Mouse (Mus musculus) ES-Bruce4 (cell line): Measurements from ENCODE around the gene Sec14l2. TPM values are rescaled to one million over a fixed set of nuclear protein-coding genes. Genes with fewer than 3 reads are reported as not detected.

Source experiments
- H3K27ac ChIP-seq: 2 replicates; pipeline ENCODE4 v1.5.1; 2012; ENCODE audit warnings: low read length, inconsistent platforms; ENCODE audit not compliant: insufficient read depth
- H3K27me3 ChIP-seq: 2 replicates; pipeline ENCODE4 v1.6.1; 2012; ENCODE audit warnings: mild to moderate bottlenecking, low read length, inconsistent platforms; ENCODE audit not compliant: control insufficient read depth, poor library complexity, insufficient read depth, severe bottlenecking
- H3K36me3 ChIP-seq: 2 replicates; pipeline ENCODE4 v1.6.1; 2012; ENCODE audit warnings: inconsistent platforms, mild to moderate bottlenecking, low read length, moderate library complexity; ENCODE audit not compliant: control insufficient read depth, poor library complexity, insufficient read depth, severe bottlenecking
- H3K4me1 ChIP-seq: one replicate; pipeline ENCODE4 v1.8.1; 2011; ENCODE audit warnings: low read length; ENCODE audit not compliant: control insufficient read depth, insufficient read depth
- H3K4me3 ChIP-seq: 2 replicates; pipeline ENCODE4 v1.5.1; 2011; ENCODE audit warnings: low read depth, mild to moderate bottlenecking, low read length
- H3K9ac ChIP-seq: 2 replicates; pipeline ENCODE4 v1.6.1; 2012; ENCODE audit warnings: low read depth, mild to moderate bottlenecking, inconsistent platforms; ENCODE audit not compliant: poor library complexity, severe bottlenecking
- H3K9me3 ChIP-seq: replicated peaks from 2 replicates; pipeline ENCODE4 v1.6.1; 2012; ENCODE audit warnings: mild to moderate bottlenecking, low read length, inconsistent platforms; ENCODE audit not compliant: control insufficient read depth, poor library complexity, insufficient read depth, severe bottlenecking
- CTCF ChIP-seq: IDR thresholded peaks from one replicate; pipeline ENCODE4 v1.8.1; 2011; ENCODE audit warnings: low read depth, low read length
- EP300 ChIP-seq: IDR thresholded peaks from 2 replicates; pipeline ENCODE4 v1.6.1; 2011; ENCODE audit warnings: low read depth, low read length; ENCODE audit not compliant: insufficient read depth
- POLR2A ChIP-seq: IDR thresholded peaks from one replicate; pipeline ENCODE4 v1.8.1; 2011; ENCODE audit warnings: low read length; ENCODE audit not compliant: insufficient read depth
- polyA plus RNA-seq: library from polyadenylated mRNA; stranded (reverse); fragments of >200 nt; gene quantifications from 2 replicates; pipeline ENCODE4 v1.2.4, GENCODE M21; 2011; ENCODE audit warnings: low read depth; ENCODE audit not compliant: missing spikeins, insufficient read depth, insufficient read length

The Sec14l2 gene
- polyA plus RNA-seq, 1 experiment, result 5.4 TPM

- Histone ChIP-seq H3K9me3 (no peaks in the 10 kb centered on the region), H3K27ac (no peak overlapping the region), H3K4me1 (no peaks in the 10 kb centered on the region), H3K36me3 (no peaks in the 10 kb centered on the region), H3K4me3 (no peak overlapping the region), H3K27me3 (no peaks in the 10 kb centered on the region), H3K9ac (no peak overlapping the region)
- TF ChIP-seq CTCF (no peak), POLR2A (no peak), EP300 (no peak)
Measured at GRCm38 (mm10) chr11:4062981-4063380, 60.2 kb downstream of the Sec14l2 start.

GRCm38 (mm10) chr11:4062523-4062922 is 60.7 kb downstream of the Sec14l2 start:
- Histone ChIP-seq H3K9me3 (no peaks in the 10 kb centered on the region), H3K27ac (no peak overlapping the region), H3K9ac (no peak overlapping the region), H3K4me1 (no peaks in the 10 kb centered on the region), H3K27me3 (no peaks in the 10 kb centered on the region), H3K36me3 (no peaks in the 10 kb centered on the region), H3K4me3 (no peak overlapping the region)
- TF ChIP-seq EP300 (no peak), CTCF (no peak), POLR2A (no peak)

- Histone ChIP-seq H3K27ac (no peak overlapping the region), H3K9me3 (no peaks in the 10 kb centered on the region), H3K4me3 (no peak overlapping the region), H3K36me3 (no peaks in the 10 kb centered on the region), H3K4me1 (no peaks in the 10 kb centered on the region), H3K27me3 (no peaks in the 10 kb centered on the region), H3K9ac (no peak overlapping the region)
- no peak for TF ChIP-seq EP300
- TF ChIP-seq POLR2A, result no peak
- TF ChIP-seq CTCF, result no peak
Measured at GRCm38 (mm10) chr11:4060866-4061575, 62.2 kb downstream of the Sec14l2 start.

- no peak for TF ChIP-seq POLR2A
- peak; percentile 81 for TF ChIP-seq CTCF
- no peaks in the 10 kb centered on the region for H3K36me3 ChIP-seq
- peaks cover under 1% of the 10 kb centered on the region; the same call in 1 of the 2 replicates for H3K9me3 ChIP-seq
- no peaks in the 10 kb centered on the region for H3K4me1 ChIP-seq
- no peak overlapping the region for H3K9ac ChIP-seq
- no peaks in the 10 kb centered on the region for H3K27me3 ChIP-seq
- no peak overlapping the region for H3K27ac ChIP-seq
- H3K4me3 ChIP-seq, result no peak overlapping the region
Measured at GRCm38 (mm10) chr11:4053586-4053985, 69.6 kb downstream of the Sec14l2 start.

- H3K9me3 ChIP-seq, result peaks cover 5% of the 10 kb centered on the region
- H3K27ac ChIP-seq, result no peak overlapping the region
- TF ChIP-seq EP300 (no peak), CTCF (no peak)
- no peaks in the 10 kb centered on the region for H3K27me3 ChIP-seq
- H3K9ac ChIP-seq, result no peak overlapping the region
- H3K4me1 ChIP-seq, result no peaks in the 10 kb centered on the region
- no peak overlapping the region for H3K4me3 ChIP-seq
- H3K36me3 ChIP-seq, result no peaks in the 10 kb centered on the region
Measured at GRCm38 (mm10) chr11:4048438-4048837, 74.8 kb downstream of the Sec14l2 start.

- TF ChIP-seq POLR2A (no peak), CTCF (no peak), EP300 (no peak)
- peaks cover 5% of the 10 kb centered on the region for H3K9me3 ChIP-seq
- no peaks in the 10 kb centered on the region for H3K36me3 ChIP-seq
- no peak overlapping the region for H3K27ac ChIP-seq
- no peaks in the 10 kb centered on the region for H3K4me1 ChIP-seq
- no peak overlapping the region for H3K9ac ChIP-seq
- H3K4me3 ChIP-seq, result no peak overlapping the region
- no peaks in the 10 kb centered on the region for H3K27me3 ChIP-seq
Measured at GRCm38 (mm10) chr11:4047766-4048165, 75.4 kb downstream of the Sec14l2 start.

Other genes starting within 250 kb of the Sec14l2 start
- 0.72 and 1.1 TPM in 2 replicates for gene 4921536K21Rik, start 228.3 kb downstream of the Sec14l2 start, polyA plus RNA-seq
- 3.3 and 4.0 TPM in 2 replicates for gene Dusp18, start 228.2 kb downstream of the Sec14l2 start, polyA plus RNA-seq
- 2.9 and 3.1 TPM in 2 replicates for gene Slc35e4, start 208.8 kb downstream of the Sec14l2 start, polyA plus RNA-seq
- gene Tcn2, start 191.3 kb downstream of the Sec14l2 start, polyA plus RNA-seq, result 45.8 and 47.8 TPM in 2 replicates
- gene Pes1, start 159.4 kb downstream of the Sec14l2 start, polyA plus RNA-seq, result 248 and 252 TPM in 2 replicates
- not detected in 2 replicates for gene 4930556J24Rik, start 146.6 kb downstream of the Sec14l2 start, polyA plus RNA-seq
- 1.6 and 1.8 TPM in 2 replicates for gene Gal3st1, start 139.8 kb downstream of the Sec14l2 start, polyA plus RNA-seq
- 5.2 and 7.4 TPM in 2 replicates for gene Sec14l4, start 92.0 kb downstream of the Sec14l2 start, polyA plus RNA-seq
- gene Sec14l3, start 58.6 kb downstream of the Sec14l2 start, polyA plus RNA-seq, result not detected in 2 replicates
- 8.3 and 10.9 TPM in 2 replicates for gene Mtfp1, start 28.0 kb downstream of the Sec14l2 start, polyA plus RNA-seq
- gene Rnf215, start 11.8 kb upstream of the Sec14l2 start, polyA plus RNA-seq, result 8.0 and 8.9 TPM in 2 replicates
- gene Ccdc157, start 36.9 kb upstream of the Sec14l2 start, polyA plus RNA-seq, result 3.7 and 5.8 TPM in 2 replicates
- gene Sf3a1, start 36.9 kb upstream of the Sec14l2 start, polyA plus RNA-seq, result 117 and 125 TPM in 2 replicates
- 19.9 and 20.5 TPM in 2 replicates for gene Tbc1d10a, start 63.4 kb upstream of the Sec14l2 start, polyA plus RNA-seq
- 29.6 and 35.2 TPM in 2 replicates for gene Castor1, start 94.8 kb upstream of the Sec14l2 start, polyA plus RNA-seq
- 0.52 and 0.88 TPM in 2 replicates for gene Osm, start 113.0 kb upstream of the Sec14l2 start, polyA plus RNA-seq
- gene Lif, start 134.1 kb upstream of the Sec14l2 start, polyA plus RNA-seq, result 12.1 and 13.3 TPM in 2 replicates